Mouse (Mus musculus): Measurements from ENCODE around the gene Gstp1. TPM values are rescaled to one million over a fixed set of nuclear protein-coding genes. Genes with fewer than 3 reads are reported as not detected.
A peak's percentile ranks its signal among the peaks of the same experiment; 100 is the strongest.

The Gstp1 gene
- polyA plus RNA-seq, 1 experiment from 2014 or later, result 573 TPM

GRCm38 (mm10) chr19:4003641-4004040, 34.1 kb downstream of the Gstp1 start:
- Histone ChIP-seq H3K27me3 (no peaks in the 10 kb centered on the region), H3K4me3 (no peak overlapping the region), H3K27ac (replicated peaks) (no peak overlapping the region), H3K9me3 (no peaks in the 10 kb centered on the region), H3K4me2 (no peak overlapping the region), H3K4me1 (replicated peaks) (peaks cover 24% of the 10 kb centered on the region), H3K36me3 (peaks cover 28% of the 10 kb centered on the region), H3K9ac (no peak overlapping the region)
- 83% methylated on average over 12 of the region's 12 CpGs for WGBS
- ATAC-seq (ENCODE audit: low FRiP score, low read depth), result no peak

- H3K4me2 ChIP-seq, result no peak within 1 kb of the TSS
- H3K27me3 ChIP-seq, result no peaks in the 10 kb centered on the region
- peaks cover 23% of the 10 kb centered on the region for H3K36me3 ChIP-seq
- peaks cover 24% of the 10 kb centered on the region for H3K4me1 ChIP-seq (replicated peaks)
- H3K9me3 ChIP-seq, result no peaks in the 10 kb centered on the region
- H3K27ac ChIP-seq (replicated peaks), result no peak within 1 kb of the TSS
- ATAC-seq (ENCODE audit: low FRiP score, low read depth), result no peak
- H3K9ac ChIP-seq, result no peak within 1 kb of the TSS
- WGBS, result 90% methylated on average over 1 of the region's 1 CpGs
- no peak within 1 kb of the TSS for H3K4me3 ChIP-seq
Observed at GRCm38 (mm10) chr19:4003112-4003511, 34.7 kb downstream of the Gstp1 start, which contains the start of gene Doc2g. Gene Doc2g, plus strand, starts transcription at chr19:4003313.

- Histone ChIP-seq H3K9ac (peak overlapping the region; percentile 80; the same call in 1 of the 2 replicates), H3K4me2 (peak overlapping the region; percentile 81), H3K27me3 (no peaks in the 10 kb centered on the region), H3K4me1 (replicated peaks) (peaks cover 24% of the 10 kb centered on the region), H3K4me3 (no peak overlapping the region), H3K27ac (replicated peaks) (no peak overlapping the region), H3K9me3 (no peaks in the 10 kb centered on the region), H3K36me3 (peaks cover 9% of the 10 kb centered on the region)
- no peak for ATAC-seq (ENCODE audit: low FRiP score, low read depth)
- WGBS, result 86% methylated on average over 5 of the region's 5 CpGs
Observed at GRCm38 (mm10) chr19:4001752-4002151, 36.0 kb downstream of the Gstp1 start.

- Histone ChIP-seq H3K9me3 (no peaks in the 10 kb centered on the region), H3K4me1 (replicated peaks) (peaks cover 24% of the 10 kb centered on the region), H3K4me2 (peak overlapping the region; percentile 81), H3K27ac (replicated peaks) (peak overlapping the region; percentile 96), H3K36me3 (peaks cover 3% of the 10 kb centered on the region), H3K27me3 (no peaks in the 10 kb centered on the region), H3K4me3 (peak overlapping the region; percentile 63), H3K9ac (peak overlapping the region; percentile 80)
- 14% methylated on average over 17 of the region's 17 CpGs for WGBS
- ATAC-seq (ENCODE audit: low FRiP score, low read depth), result peak; percentile 5; the same call in 1 of the 2 replicates
Observed at GRCm38 (mm10) chr19:4000949-4001525, 36.7 kb downstream of the Gstp1 start.

- no peaks in the 10 kb centered on the region for H3K9me3 ChIP-seq
- H3K9ac ChIP-seq, result peak within 1 kb of the TSS; percentile 80
- H3K4me1 ChIP-seq (replicated peaks), result peaks cover 24% of the 10 kb centered on the region
- H3K36me3 ChIP-seq, result no peaks in the 10 kb centered on the region
- H3K27ac ChIP-seq (replicated peaks), result peak within 1 kb of the TSS; percentile 96
- H3K4me3 ChIP-seq, result peak within 1 kb of the TSS; percentile 63
- ATAC-seq (ENCODE audit: low FRiP score, low read depth), result peak; percentile 92
- under 1% methylated on average over 64 of the region's 64 CpGs for WGBS
- peak within 1 kb of the TSS; percentile 81 for H3K4me2 ChIP-seq
- H3K27me3 ChIP-seq, result no peaks in the 10 kb centered on the region
Observed at GRCm38 (mm10) chr19:4000119-4000900, 37.5 kb downstream of the Gstp1 start, which contains the start of the genes Nudt8 and Gm49405. Gene Nudt8, plus strand, starts transcription at chr19:4000580. Gene Gm49405, plus strand, starts transcription at chr19:4000626.

- WGBS, result 85% methylated on average over 9 of the region's 9 CpGs
- Histone ChIP-seq H3K27ac (replicated peaks) (no peak overlapping the region), H3K27me3 (no peaks in the 10 kb centered on the region), H3K9me3 (no peaks in the 10 kb centered on the region), H3K9ac (no peak overlapping the region), H3K4me3 (peak overlapping the region; percentile 63; the same call in 1 of the 2 replicates), H3K4me1 (replicated peaks) (peaks cover 24% of the 10 kb centered on the region), H3K4me2 (peak overlapping the region; percentile 81), H3K36me3 (no peaks in the 10 kb centered on the region)
- no peak for ATAC-seq (ENCODE audit: low FRiP score, low read depth)
Observed at GRCm38 (mm10) chr19:3999121-3999730, 38.6 kb downstream of the Gstp1 start.

- Histone ChIP-seq H3K4me1 (replicated peaks) (peaks cover 24% of the 10 kb centered on the region), H3K9ac (no peak overlapping the region), H3K27me3 (no peaks in the 10 kb centered on the region), H3K27ac (replicated peaks) (no peak overlapping the region), H3K4me3 (no peak overlapping the region), H3K9me3 (no peaks in the 10 kb centered on the region), H3K4me2 (no peak overlapping the region), H3K36me3 (no peaks in the 10 kb centered on the region)
- 80% methylated on average over 8 of the region's 8 CpGs for WGBS
- ATAC-seq (ENCODE audit: low FRiP score, low read depth), result no peak
Observed at GRCm38 (mm10) chr19:3998335-3998734, 39.5 kb downstream of the Gstp1 start.

GRCm38 (mm10) chr19:3997231-3997630, 40.6 kb downstream of the Gstp1 start:
- peaks cover 24% of the 10 kb centered on the region for H3K4me1 ChIP-seq (replicated peaks)
- 63% methylated on average over 8 of the region's 8 CpGs for WGBS
- H3K9ac ChIP-seq, result no peak overlapping the region
- no peaks in the 10 kb centered on the region for H3K27me3 ChIP-seq
- no peak overlapping the region for H3K4me3 ChIP-seq
- no peak for ATAC-seq (ENCODE audit: low FRiP score, low read depth)
- H3K4me2 ChIP-seq, result no peak overlapping the region
- H3K27ac ChIP-seq (replicated peaks), result no peak overlapping the region
- H3K9me3 ChIP-seq, result no peaks in the 10 kb centered on the region
- H3K36me3 ChIP-seq, result no peaks in the 10 kb centered on the region

GRCm38 (mm10) chr19:3996747-3997146, 41.0 kb downstream of the Gstp1 start:
- Histone ChIP-seq H3K27ac (replicated peaks) (no peak overlapping the region), H3K9ac (no peak overlapping the region)

GRCm38 (mm10) chr19:3996106-3996505, 41.7 kb downstream of the Gstp1 start:
- Histone ChIP-seq H3K27ac (replicated peaks) (no peak overlapping the region), H3K4me1 (replicated peaks) (peaks cover 15% of the 10 kb centered on the region), H3K27me3 (no peaks in the 10 kb centered on the region), H3K9me3 (no peaks in the 10 kb centered on the region), H3K36me3 (no peaks in the 10 kb centered on the region), H3K4me2 (no peak overlapping the region), H3K4me3 (no peak overlapping the region), H3K9ac (no peak overlapping the region)
- WGBS, result 75% methylated on average over 7 of the region's 7 CpGs
- no peak for ATAC-seq (ENCODE audit: low FRiP score, low read depth)

More at GRCm38 (mm10) chr19:3996747-3997146, 41.0 kb downstream of the Gstp1 start:
- WGBS, result 87% methylated on average over 8 of the region's 8 CpGs
- H3K9me3 ChIP-seq, result no peaks in the 10 kb centered on the region
- H3K4me2 ChIP-seq, result no peak overlapping the region
- H3K4me1 ChIP-seq (replicated peaks), result peaks cover 22% of the 10 kb centered on the region
- H3K36me3 ChIP-seq, result no peaks in the 10 kb centered on the region
- no peaks in the 10 kb centered on the region for H3K27me3 ChIP-seq
- H3K4me3 ChIP-seq, result no peak overlapping the region
- no peak for ATAC-seq (ENCODE audit: low FRiP score, low read depth)

- 92% methylated on average over 3 of the region's 3 CpGs for WGBS
Observed at GRCm38 (mm10) chr19:3995505-3995904, 42.3 kb downstream of the Gstp1 start.

GRCm38 (mm10) chr19:3994932-3995331, 42.9 kb downstream of the Gstp1 start:
- no peaks in the 10 kb centered on the region for H3K36me3 ChIP-seq
- H3K4me3 ChIP-seq, result no peak overlapping the region
- H3K9ac ChIP-seq, result no peak overlapping the region
- H3K4me2 ChIP-seq, result no peak overlapping the region
- ATAC-seq (ENCODE audit: low FRiP score, low read depth), result no peak
- no peaks in the 10 kb centered on the region for H3K27me3 ChIP-seq
- H3K9me3 ChIP-seq, result no peaks in the 10 kb centered on the region
- 69% methylated on average over 6 of the region's 6 CpGs for WGBS
- H3K27ac ChIP-seq (replicated peaks), result no peak overlapping the region
- H3K4me1 ChIP-seq (replicated peaks), result peaks cover 11% of the 10 kb centered on the region

More at GRCm38 (mm10) chr19:3995505-3995904, 42.3 kb downstream of the Gstp1 start:
- no peaks in the 10 kb centered on the region for H3K36me3 ChIP-seq
- no peak overlapping the region for H3K4me3 ChIP-seq
- peaks cover 12% of the 10 kb centered on the region for H3K4me1 ChIP-seq (replicated peaks)
- H3K9ac ChIP-seq, result no peak overlapping the region
- no peak overlapping the region for H3K27ac ChIP-seq (replicated peaks)
- no peaks in the 10 kb centered on the region for H3K9me3 ChIP-seq
- no peak overlapping the region for H3K4me2 ChIP-seq
- no peaks in the 10 kb centered on the region for H3K27me3 ChIP-seq
- ATAC-seq (ENCODE audit: low FRiP score, low read depth), result no peak

Measured in hindbrain, embryonic 15.5 days (tissue).